Mouse (Mus musculus): ENCODE measurements around the gene Ccnt2. TPM values are rescaled to one million over a fixed set of nuclear protein-coding genes. Genes with fewer than 3 reads are reported as not detected.
A peak's percentile ranks its signal among the peaks of the same experiment; 100 is the strongest.
"Not testable (repeated sequence)": the region's sequence is repeated elsewhere in the genome, so short reads cannot be mapped to it uniquely, and the experiment has no call there.

Gene Ccnt2
- 10 to 100 TPM; 43.6 to 51.7 TPM for total RNA-seq (2021)

- intact Hi-C loops (cut with DNase I) = no loop called here
- DNase-seq (ENCODE audit: extremely low spot score in 1 of 2, low spot score in 2 of 2) = peak; percentile 99 to 100
Measured at GRCm38 (mm10) chr1:127773803-127774500, at the start of gene Ccnt2. Ccnt2 (plus strand) TSS chr1:127774164.

GRCm38 (mm10) chr1:127729096-127729495 is 44.9 kb upstream of the Ccnt2 start, which contains the start of gene Acmsd:
Acmsd (plus strand) TSS chr1:127729413.
- intact Hi-C loops (cut with DNase I) = no loop called here
- no peak for DNase-seq (ENCODE audit: extremely low spot score in 1 of 2, low spot score in 2 of 2)

DNA sequence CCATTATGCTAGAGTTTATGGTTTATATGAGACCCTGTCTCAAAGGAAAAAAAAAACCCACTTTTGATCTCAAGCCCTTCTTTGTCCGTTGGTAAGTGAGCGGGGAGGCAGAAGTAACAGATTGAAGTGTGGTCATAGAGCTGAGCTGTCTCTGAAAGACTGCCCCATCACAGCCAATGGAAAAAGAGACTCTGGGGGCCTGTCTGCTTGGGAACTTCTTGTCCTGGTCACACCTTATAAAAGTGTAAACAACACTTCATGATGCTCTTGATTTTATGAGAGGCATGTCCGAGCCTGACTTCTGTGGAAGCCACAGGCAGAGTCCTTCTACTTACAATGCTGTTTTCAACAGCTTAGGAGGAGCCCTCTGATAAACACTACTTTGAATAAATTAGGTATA is 42.9 kb upstream of the Ccnt2 start:
- DNase-seq (ENCODE audit: extremely low spot score in 1 of 2, low spot score in 2 of 2) = no peak
- intact Hi-C loops (cut with DNase I) = no loop called here

DNA sequence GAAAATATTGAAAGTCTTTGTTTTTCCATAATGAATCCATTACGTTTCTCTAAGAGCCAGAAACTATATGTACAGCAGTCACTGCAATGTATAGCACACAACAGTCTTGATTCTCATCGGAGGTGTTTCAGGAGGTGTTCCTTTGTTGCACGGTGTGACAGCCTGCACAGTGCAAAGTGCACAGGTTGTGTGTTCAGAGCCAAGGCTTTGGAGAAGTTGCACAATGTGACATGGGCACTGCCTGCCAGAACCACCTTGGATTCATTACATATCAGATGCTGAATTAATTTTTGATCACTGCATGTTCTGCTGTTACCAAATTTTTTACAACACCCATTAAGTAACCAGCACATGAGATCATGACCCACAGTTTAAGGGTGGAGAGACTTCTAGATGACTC is 41.5 kb upstream of the Ccnt2 start:
- intact Hi-C loops (cut with DNase I) = no loop called here
- DNase-seq (ENCODE audit: extremely low spot score in 1 of 2, low spot score in 2 of 2) = no peak

DNA sequence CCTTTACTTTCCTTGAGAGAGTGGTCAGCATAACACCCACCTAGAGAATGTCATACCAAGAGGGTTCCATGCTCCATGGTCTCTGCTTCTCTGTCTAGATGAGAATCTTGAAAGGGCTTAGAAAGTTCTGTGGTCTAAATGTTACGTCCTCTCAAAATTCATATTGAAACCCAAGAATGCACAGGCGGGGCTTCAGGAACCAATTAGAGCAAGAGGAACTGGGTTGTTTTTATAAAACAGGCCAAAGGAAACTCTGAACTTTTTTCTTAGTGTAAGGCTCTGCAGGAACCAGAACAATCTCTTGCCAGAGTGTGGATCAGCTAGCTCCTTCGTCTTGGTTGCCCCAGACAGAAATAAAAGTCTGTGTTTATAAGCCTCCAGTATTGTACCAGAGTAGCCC is 41.1 kb upstream of the Ccnt2 start:
- intact Hi-C loops (cut with DNase I) = no loop called here
- DNase-seq (ENCODE audit: extremely low spot score in 1 of 2, low spot score in 2 of 2) = no peak

DNA sequence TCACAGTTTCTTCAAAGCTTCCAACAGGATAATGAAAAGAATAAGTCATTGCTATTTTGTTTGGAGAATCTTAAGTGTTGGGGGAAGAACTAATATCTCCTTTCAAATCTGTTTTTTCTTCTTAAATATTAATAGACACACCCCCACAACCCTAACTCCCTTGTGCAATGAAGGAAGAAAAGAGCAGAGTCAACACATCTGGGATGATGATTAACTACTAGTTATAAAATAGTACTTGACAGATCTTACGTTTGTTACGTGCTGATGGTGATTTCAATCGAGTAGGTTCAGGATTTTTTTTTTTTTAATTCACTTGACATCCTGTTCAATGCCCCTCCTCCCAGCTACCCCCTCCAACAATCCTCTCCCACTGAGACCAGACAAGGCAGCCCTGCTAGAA is 38.6 kb upstream of the Ccnt2 start:
- intact Hi-C loops (cut with DNase I) = no loop called here
- DNase-seq (ENCODE audit: extremely low spot score in 1 of 2, low spot score in 2 of 2) = no peak

- no peak for DNase-seq (ENCODE audit: extremely low spot score in 1 of 2, low spot score in 2 of 2)
- intact Hi-C loops (cut with DNase I) = no loop called here
Measured at GRCm38 (mm10) chr1:127750401-127751102, 23.4 kb upstream of the Ccnt2 start.

DNA sequence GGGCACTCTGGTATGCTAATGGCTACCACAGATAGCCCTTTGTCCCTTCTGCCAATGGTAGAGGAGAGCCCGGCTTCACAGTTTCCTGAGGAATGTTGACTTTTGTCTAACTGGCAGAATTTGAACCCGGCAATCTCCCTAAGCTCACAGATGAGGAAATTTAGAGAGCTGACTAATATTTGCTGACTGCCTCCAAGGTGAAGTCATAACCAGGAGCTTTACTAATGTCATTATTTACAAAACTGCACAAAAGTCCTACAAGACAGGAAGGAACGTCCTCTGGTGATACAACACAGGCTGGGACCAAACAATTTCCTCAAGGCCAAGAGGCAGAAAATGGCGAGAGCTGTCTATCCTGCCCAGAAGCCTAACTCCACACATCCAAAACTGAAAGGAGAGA is 18.2 kb upstream of the Ccnt2 start:
- intact Hi-C loops (cut with DNase I) = loop anchor here (5.0 kb wide), 1 partner anchor 54 kb away; no protein-coding TSS in a partner anchor
- no peak for DNase-seq (ENCODE audit: extremely low spot score in 1 of 2, low spot score in 2 of 2)

DNA sequence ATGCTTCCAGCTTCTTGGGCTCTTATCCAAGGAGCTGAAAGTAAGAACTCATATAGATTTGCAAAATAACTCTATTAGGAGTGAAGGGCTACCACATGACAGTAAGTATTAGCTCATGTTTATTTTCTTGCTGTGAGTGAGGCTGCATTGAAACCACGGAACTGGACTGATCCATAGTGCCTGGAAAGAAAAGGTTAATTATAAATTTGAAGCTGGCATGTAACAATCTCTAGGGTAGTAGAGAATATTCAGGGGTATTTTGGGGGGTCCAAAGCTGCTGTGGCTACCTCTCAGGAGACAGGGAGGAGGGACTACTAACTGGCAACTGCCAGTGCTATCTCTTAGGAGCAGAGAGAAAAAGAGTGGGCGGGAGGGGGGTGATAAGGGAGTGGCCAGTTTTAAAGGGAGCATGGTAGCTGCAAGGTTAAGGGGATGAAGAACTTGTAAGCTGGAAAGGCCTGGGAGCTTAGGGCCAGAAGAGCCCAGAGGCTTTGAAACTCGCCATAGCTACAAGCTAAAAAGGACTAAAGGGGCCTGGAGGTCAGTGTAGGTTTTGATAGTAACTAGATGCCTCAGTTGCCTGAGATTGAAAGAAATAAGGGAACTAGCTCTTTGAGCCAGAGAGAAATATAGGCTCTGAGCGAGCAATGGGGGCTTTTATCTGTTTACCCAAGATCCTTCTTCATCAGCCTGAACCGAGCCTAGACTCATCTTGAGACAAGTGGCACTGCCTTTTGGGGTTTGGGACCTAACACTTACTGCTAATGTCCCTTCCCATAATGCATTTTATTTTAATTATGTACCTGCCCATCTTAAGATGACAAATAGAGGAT is 17.4 kb upstream of the Ccnt2 start:
- DNase-seq (ENCODE audit: extremely low spot score in 1 of 2, low spot score in 2 of 2) = no peak
- intact Hi-C loops (cut with DNase I) = loop anchor here (5.0 kb wide), 1 partner anchor 54 kb away; no protein-coding TSS in a partner anchor

GRCm38 (mm10) chr1:127757164-127757545 is 16.8 kb upstream of the Ccnt2 start:
- DNase-seq (ENCODE audit: extremely low spot score in 1 of 2, low spot score in 2 of 2) = not testable (repeated sequence)
- intact Hi-C loops (cut with DNase I) = loop anchor here (5.0 kb wide), 1 partner anchor 55 kb away; no protein-coding TSS in a partner anchor

- DNase-seq (ENCODE audit: extremely low spot score in 1 of 2, low spot score in 2 of 2) = no peak
- intact Hi-C loops (cut with DNase I) = no loop called here
Measured at GRCm38 (mm10) chr1:127765468-127765867, 8.5 kb upstream of the Ccnt2 start.

DNA sequence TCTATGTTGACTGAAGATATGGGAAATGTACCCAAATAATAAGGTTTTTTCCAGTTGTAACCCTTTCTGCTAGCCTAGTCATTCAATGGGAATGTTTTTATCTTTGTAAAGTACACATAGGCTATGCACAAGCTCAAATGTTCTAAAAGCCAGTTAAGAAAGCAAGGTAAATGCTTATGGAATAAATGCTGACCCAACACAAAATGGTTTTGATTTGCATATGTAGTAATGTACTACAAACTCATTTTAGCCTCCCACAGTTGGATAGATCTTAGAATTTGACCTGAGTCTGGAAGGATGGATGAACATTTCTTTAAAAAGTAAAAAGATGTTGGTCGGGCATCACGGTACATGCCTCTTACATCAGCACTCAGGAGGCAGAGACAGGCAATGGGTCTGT is 7.2 kb upstream of the Ccnt2 start:
- DNase-seq (ENCODE audit: extremely low spot score in 1 of 2, low spot score in 2 of 2) = no peak
- intact Hi-C loops (cut with DNase I) = loop anchor here (2.0 kb wide), 1 partner anchor 266 kb away; no protein-coding TSS in a partner anchor

DNA sequence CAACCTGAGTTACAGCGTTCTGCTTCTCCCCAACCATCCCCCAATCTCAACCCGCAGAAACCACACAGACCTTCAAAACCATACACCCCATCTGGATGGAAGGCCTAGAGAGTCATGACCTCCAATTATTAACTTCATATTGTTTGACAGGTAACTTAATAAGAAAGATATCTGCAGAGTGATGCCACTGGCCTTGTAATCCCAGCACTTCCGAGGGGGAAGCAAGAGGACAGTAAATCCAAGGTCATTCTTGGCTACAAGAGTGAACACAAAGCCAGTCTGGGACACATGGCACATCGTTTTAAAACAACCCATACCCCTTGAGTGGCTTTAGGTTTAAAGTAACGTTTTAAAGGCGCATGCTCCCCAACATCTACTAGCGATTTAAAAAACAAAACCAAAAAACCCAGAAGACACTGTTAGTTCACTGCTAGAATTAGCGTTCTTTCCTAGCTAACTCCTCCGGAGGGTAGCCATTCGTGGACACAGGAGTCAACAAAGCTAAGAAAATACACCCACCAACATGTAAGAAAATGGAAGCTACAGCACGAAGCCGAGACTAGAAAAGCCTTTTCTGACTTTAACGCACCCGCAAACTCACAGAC is 664 bp upstream of the Ccnt2 start:
- intact Hi-C loops (cut with DNase I) = no loop called here

GRCm38 (mm10) chr1:127774501-127774880 is 527 bp downstream of the Ccnt2 start:
- no peak for DNase-seq (ENCODE audit: extremely low spot score in 1 of 2, low spot score in 2 of 2)
- intact Hi-C loops (cut with DNase I) = no loop called here

More for the DNA sequence above, 664 bp upstream of the Ccnt2 start:
- DNase-seq (ENCODE audit: extremely low spot score in 1 of 2, low spot score in 2 of 2) = no peak

- DNase-seq (ENCODE audit: extremely low spot score in 1 of 2, low spot score in 2 of 2) = no peak
- intact Hi-C loops (cut with DNase I) = no loop called here
Measured at GRCm38 (mm10) chr1:127775206-127775720, 1.3 kb downstream of the Ccnt2 start.

DNA sequence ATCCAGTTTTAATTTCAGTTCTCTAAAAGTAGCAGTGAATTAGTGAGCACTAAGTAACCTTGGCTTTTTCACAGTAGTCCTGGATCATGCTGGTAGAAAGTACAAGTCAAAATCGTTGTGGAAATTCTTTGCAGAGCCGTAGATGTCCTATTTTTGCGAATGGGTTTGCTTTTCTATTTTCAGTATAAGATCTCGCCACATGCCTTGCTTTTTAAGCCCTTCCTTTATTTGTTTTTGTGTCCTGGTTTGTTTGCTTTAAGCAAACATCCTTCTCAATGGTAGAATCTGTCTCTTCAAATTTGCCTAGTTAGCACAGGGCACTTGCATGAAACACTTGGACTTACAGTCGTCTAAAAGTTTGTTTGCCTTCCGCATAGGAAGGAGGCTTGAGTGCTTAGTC is 2.3 kb downstream of the Ccnt2 start:
- DNase-seq (ENCODE audit: extremely low spot score in 1 of 2, low spot score in 2 of 2) = no peak
- intact Hi-C loops (cut with DNase I) = no loop called here

DNA sequence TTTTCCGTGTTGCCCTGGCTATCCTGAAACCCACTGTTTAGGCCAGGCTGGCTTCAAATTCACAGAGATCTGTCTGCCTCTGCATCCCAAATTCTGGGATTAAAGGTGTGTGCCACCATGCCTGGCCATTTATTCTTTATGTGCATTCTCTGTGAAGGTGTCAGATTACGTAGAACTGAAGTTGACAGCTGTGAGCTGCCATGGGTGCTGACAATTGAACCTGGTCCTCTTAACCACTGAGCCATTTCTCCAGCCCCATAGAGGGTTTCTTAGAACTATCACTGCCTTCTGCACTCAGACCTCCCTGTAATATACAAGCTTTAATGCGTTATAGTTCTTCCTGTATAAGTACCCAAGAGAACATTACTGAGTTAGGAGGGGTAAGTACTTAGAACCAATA is 4.6 kb downstream of the Ccnt2 start:
- intact Hi-C loops (cut with DNase I) = no loop called here
- no peak for DNase-seq (ENCODE audit: extremely low spot score in 1 of 2, low spot score in 2 of 2)

- intact Hi-C loops (cut with DNase I) = no loop called here
Measured at GRCm38 (mm10) chr1:127780142-127780541, 6.2 kb downstream of the Ccnt2 start.

GRCm38 (mm10) chr1:127780849-127781248 is 6.9 kb downstream of the Ccnt2 start:
- no peak for DNase-seq (ENCODE audit: extremely low spot score in 1 of 2, low spot score in 2 of 2)
- intact Hi-C loops (cut with DNase I) = no loop called here

More at GRCm38 (mm10) chr1:127780142-127780541, 6.2 kb downstream of the Ccnt2 start:
- DNase-seq (ENCODE audit: extremely low spot score in 1 of 2, low spot score in 2 of 2) = no peak

All from left cerebral cortex, postnatal 10 days (tissue).